Mouse (Mus musculus) spleen, adult 2 months (tissue): ENCODE data around the gene Rab31.

ENCODE experiments used
- CTCF ChIP-seq: fragments of 200-500 bp; IDR thresholded peaks from 2 replicates; pipeline ENCODE4 v1.5.1; 2011; ENCODE audit warnings: mild to moderate bottlenecking, inconsistent platforms; ENCODE audit not compliant: insufficient read depth, insufficient read length, insufficient replicate concordance; ENCODE audit errors: extremely low read depth
- POLR2A ChIP-seq: fragments of 200-500 bp; IDR thresholded peaks from 2 replicates; pipeline ENCODE4 v1.6.1; 2011; ENCODE audit warnings: low read depth, low read length, inconsistent platforms

DNA sequence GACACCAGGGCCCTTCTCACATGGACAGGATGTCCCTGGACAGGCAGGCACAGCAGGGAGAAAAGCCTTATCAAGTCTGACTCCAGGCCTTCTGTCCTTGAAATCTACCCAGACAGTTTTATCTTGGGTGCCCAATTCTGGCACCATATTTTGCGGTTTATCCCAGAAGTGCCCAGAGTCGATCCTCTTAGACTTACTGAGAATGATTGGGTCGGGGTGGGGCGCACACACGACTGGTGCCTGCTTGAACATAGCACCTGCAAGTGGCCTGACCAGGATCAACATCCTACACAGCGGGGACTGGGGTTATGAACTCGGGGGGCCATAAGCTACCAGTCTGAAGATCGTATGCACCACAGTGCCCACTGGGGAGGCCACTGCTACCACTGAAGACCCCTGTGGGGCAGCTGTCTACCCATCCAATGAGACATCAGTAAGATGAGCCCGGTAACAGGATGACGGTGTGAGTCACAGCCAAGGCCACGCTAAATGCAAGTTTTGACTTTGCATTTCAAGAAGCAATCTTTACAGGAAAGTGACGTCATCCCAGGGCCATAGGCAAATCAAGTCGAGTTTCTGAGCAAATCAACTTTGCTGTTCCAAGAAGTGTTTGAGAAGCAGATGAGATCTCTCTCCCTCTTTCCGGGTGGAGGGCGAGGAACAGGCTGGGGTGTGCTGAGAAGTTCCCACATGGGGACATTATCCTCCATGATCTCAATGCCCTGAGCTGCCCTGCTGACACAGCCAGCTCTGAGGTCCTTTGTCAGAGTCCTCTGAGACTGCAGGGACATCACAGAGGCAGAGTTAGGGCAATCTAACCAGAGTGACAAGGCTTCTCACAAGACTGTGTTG, 32.5 kb downstream of the Rab31 start:
- TF ChIP-seq CTCF (no peak), POLR2A (no peak)
